Mouse (Mus musculus) 416B (cell line): ENCODE measurements around the gene Krt42.
"Not testable (repeated sequence)": the region's sequence is repeated elsewhere in the genome, so short reads cannot be mapped to it uniquely, and the experiment has no call there.

Source experiments
- DNase-seq: peaks from one replicate; pipeline ENCODE4 v3.0.0; 2011; ENCODE audit warnings: low read depth

The Krt42 gene

GRCm38 (mm10) chr11:100278759-100279158 lies 9.1 kb upstream of the Krt42 start:
- no peak for DNase-seq

- DNase-seq = no peak
Observed at GRCm38 (mm10) chr11:100277726-100278480, 8.2 kb upstream of the Krt42 start.

GRCm38 (mm10) chr11:100275466-100275865 lies 5.8 kb upstream of the Krt42 start:
- DNase-seq = no peak

GRCm38 (mm10) chr11:100274719-100275118 lies 5.0 kb upstream of the Krt42 start:
- DNase-seq = no peak

- DNase-seq = no peak
Observed at GRCm38 (mm10) chr11:100271878-100272277, 2.2 kb upstream of the Krt42 start.

- DNase-seq = no peak
Observed at GRCm38 (mm10) chr11:100262058-100262980, 7.4 kb downstream of the Krt42 start.

GRCm38 (mm10) chr11:100261235-100261605 lies 8.5 kb downstream of the Krt42 start:
- DNase-seq = no peak

GRCm38 (mm10) chr11:100260514-100261234 lies 9.0 kb downstream of the Krt42 start, which contains the start of gene Krt17:
Gene Krt17 (minus strand): TSS chr11:100261029.
- no peak for DNase-seq

GRCm38 (mm10) chr11:100259079-100259478 lies 10.6 kb downstream of the Krt42 start:
- DNase-seq = no peak

GRCm38 (mm10) chr11:100257967-100258366 lies 11.7 kb downstream of the Krt42 start:
- DNase-seq = no peak

GRCm38 (mm10) chr11:100255514-100255913 lies 14.2 kb downstream of the Krt42 start:
- no peak for DNase-seq

- peak; percentile 16 for DNase-seq
Observed at GRCm38 (mm10) chr11:100254360-100255090, 15.1 kb downstream of the Krt42 start.

GRCm38 (mm10) chr11:100248852-100249465 lies 20.7 kb downstream of the Krt42 start, which contains the start of gene Krt16:
Gene Krt16 (minus strand): TSS chr11:100248902.
- DNase-seq = no peak

GRCm38 (mm10) chr11:100246471-100246870 lies 23.2 kb downstream of the Krt42 start:
- DNase-seq = not testable (repeated sequence)

- DNase-seq = not testable (repeated sequence)
Observed at GRCm38 (mm10) chr11:100240272-100240671, 29.4 kb downstream of the Krt42 start.

- DNase-seq = no peak
Observed at GRCm38 (mm10) chr11:100221741-100222140, 47.9 kb downstream of the Krt42 start.

- DNase-seq = peak; percentile 46
Observed at GRCm38 (mm10) chr11:100219304-100219703, 50.4 kb downstream of the Krt42 start.
